Mouse (Mus musculus) E14TG2a.4 (cell line): ENCODE data around the gene Ttc7.

Experiments used
- CTCF ChIP-seq: conservative IDR thresholded peaks from 2 replicates; pipeline ENCODE4 v1.5.1; 2014; ENCODE audit warnings: low read length
- NANOG ChIP-seq: IDR thresholded peaks from 2 replicates; pipeline ENCODE4 v1.6.1; 2014; ENCODE audit warnings: borderline replicate concordance, low read length, mixed read lengths
- POU5F1 ChIP-seq: IDR thresholded peaks from 2 replicates; pipeline ENCODE4 v1.6.1; 2014; ENCODE audit warnings: low read length, borderline replicate concordance

DNA sequence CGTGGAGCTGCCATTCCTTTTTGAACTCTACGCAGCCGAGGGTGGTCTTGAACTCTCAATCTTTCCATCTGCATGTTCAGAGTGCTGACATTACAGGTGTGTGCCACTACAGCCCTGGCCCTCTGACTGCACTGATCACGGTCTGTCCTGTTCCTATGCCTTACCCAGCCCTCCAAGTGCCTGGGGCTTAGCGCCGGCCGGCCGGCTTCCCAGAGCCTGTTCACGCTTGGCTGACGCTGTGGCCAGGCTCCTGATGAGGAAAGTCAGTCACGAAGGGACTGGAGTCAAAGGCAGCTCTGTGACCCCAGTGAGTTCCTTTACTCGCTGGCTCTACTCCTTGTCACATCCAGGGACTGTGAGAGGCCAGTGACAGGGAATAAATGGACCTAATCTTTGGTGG is 29.7 kb downstream of the Ttc7 start:
- TF ChIP-seq CTCF (no peak), POU5F1 (no peak), NANOG (no peak)
